Mouse (Mus musculus): Measurements from ENCODE around the gene Ogdh. TPM values are rescaled to one million over a fixed set of nuclear protein-coding genes. Genes with fewer than 3 reads are reported as not detected.
"Not testable (repeated sequence)": the region's sequence is repeated elsewhere in the genome, so short reads cannot be mapped to it uniquely, and the experiment has no call there.

Ogdh gene
- 91.4 and 101 TPM in 2 replicates for polyA plus RNA-seq (2015; fragmentation: Nextera tagmentation; extraction: Ambion mirVana)

GRCm38 (mm10) chr11:6291401-6292115, at the start of gene Ogdh:
Gene Ogdh, plus strand, starts transcription at chr11:6291633.
- Histone ChIP-seq H3K4me3 (peak within 1 kb of the TSS; percentile 91), H3K27me3 (no peaks in the 10 kb centered on the region), H3K27ac (peak within 1 kb of the TSS; percentile 93), H3K9me3 (no peaks in the 10 kb centered on the region), H3K4me1 (peaks cover 5% of the 10 kb centered on the region; the same call in 1 of the 2 replicates), H3K36me3 (no peaks in the 10 kb centered on the region), H3K9ac (peak within 1 kb of the TSS; percentile 77), H3K4me2 (peak within 1 kb of the TSS; percentile 68)
- ATAC-seq (ENCODE audit: insufficient number of reproducible peaks, low FRiP score, low TSS enrichment, low read depth) = peak; percentile 98
- under 1% methylated on average over 77 of the region's 77 CpGs for WGBS

DNA sequence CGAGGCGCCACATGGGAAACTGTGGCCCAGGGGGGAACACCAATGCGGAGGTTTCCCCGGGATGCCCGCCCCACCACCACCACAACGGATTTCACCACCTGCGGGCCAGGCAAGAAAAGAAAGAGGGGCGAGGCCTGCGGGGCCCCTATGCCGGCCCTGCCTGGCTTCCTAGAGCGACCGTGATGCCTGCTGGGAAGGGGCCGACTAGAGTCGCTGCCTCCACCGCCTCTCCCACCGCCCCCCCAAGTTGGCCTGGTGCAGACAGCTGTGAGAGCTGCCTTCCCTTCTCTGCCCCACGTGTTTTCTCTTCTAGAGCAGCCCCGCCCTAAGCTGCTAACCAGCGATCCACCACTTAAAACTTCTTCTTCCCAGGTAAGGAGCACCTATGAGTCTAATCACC, 46.7 kb upstream of the Ogdh start:
- Histone ChIP-seq H3K4me3 (no peak overlapping the region), H3K9ac (no peak overlapping the region), H3K4me1 (no peaks in the 10 kb centered on the region), H3K27me3 (no peaks in the 10 kb centered on the region), H3K27ac (no peak overlapping the region), H3K9me3 (no peaks in the 10 kb centered on the region), H3K36me3 (no peaks in the 10 kb centered on the region), H3K4me2 (no peak overlapping the region)
- WGBS = 52% methylated on average over 19 of the region's 19 CpGs
- no peak for ATAC-seq (ENCODE audit: insufficient number of reproducible peaks, low FRiP score, low TSS enrichment, low read depth)

DNA sequence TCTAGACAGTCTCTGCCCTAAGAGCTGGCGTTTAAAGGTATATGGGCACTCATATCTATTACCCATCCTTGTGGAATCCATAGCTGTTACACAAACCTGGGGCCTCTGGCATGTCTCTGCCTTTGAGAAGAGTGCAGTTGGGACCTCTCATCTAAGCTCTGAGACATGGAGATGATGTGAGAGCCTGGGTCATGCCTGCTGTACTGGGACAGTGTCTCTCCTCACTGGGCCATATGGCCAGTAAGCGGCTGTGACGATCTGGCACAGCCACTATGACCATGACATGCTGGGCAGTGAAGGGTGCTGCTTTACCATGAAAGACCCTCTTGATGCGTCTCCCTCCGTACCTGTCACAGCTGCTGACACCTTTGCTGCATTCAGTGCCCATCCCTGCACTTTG, 39.2 kb upstream of the Ogdh start:
- Histone ChIP-seq H3K9ac (no peak overlapping the region), H3K9me3 (no peaks in the 10 kb centered on the region), H3K36me3 (no peaks in the 10 kb centered on the region), H3K4me1 (no peaks in the 10 kb centered on the region), H3K27ac (no peak overlapping the region), H3K27me3 (no peaks in the 10 kb centered on the region), H3K4me3 (no peak overlapping the region), H3K4me2 (no peak overlapping the region)
- ATAC-seq (ENCODE audit: insufficient number of reproducible peaks, low FRiP score, low TSS enrichment, low read depth) = no peak
- WGBS = 86% methylated on average over 5 of the region's 5 CpGs

DNA sequence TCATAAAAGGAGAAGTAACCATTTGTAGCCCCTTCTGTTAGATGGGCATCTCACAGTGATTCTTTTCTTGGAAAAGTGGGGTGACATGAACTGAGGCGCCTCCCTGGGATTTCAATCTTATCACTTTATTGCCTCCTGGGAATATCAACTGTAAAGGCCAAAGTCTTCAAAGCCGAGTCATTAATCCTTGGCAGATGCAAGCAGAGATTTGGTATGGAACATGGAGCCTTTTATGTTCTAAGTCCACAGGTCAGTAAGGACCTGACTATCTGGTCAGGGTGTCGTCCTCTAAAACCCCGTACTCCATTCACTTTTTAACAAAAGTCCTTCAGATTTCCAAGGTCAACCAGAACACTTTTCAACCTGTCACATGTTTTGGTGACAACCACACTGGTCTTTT, 38.6 kb upstream of the Ogdh start:
- peaks cover 5% of the 10 kb centered on the region; the same call in 1 of the 2 replicates for H3K36me3 ChIP-seq
- no peaks in the 10 kb centered on the region for H3K27me3 ChIP-seq
- no peak overlapping the region for H3K9ac ChIP-seq
- WGBS = 90% methylated on average over 4 of the region's 4 CpGs
- no peak overlapping the region for H3K4me3 ChIP-seq
- no peak overlapping the region for H3K27ac ChIP-seq
- H3K9me3 ChIP-seq = no peaks in the 10 kb centered on the region
- no peak for ATAC-seq (ENCODE audit: insufficient number of reproducible peaks, low FRiP score, low TSS enrichment, low read depth)
- no peaks in the 10 kb centered on the region for H3K4me1 ChIP-seq
- H3K4me2 ChIP-seq = no peak overlapping the region

DNA sequence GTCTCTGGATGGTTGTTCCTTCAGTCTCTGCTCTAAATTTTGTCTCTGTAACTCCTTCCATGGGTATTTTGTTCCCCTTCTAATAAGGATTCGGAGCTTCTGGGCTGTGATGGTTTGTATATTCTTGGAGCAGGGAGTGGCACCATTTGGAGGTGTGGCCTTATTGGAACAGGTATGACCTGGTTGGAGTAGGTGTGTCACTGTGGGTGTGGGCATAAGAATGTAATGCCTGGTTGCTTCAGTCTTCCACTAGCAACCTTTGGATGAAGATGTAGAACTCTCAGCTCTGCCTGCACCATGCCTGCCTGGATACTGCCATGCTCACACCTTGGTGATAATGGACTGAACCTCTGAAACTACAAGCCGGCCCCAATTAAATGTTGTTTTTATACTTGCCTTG, 36.8 kb upstream of the Ogdh start:
- 91% methylated on average over 2 of the region's 2 CpGs for WGBS
- H3K9me3 ChIP-seq; H3K27me3 ChIP-seq; H3K4me1 ChIP-seq; H3K27ac ChIP-seq; ATAC-seq (ENCODE audit: insufficient number of reproducible peaks, low FRiP score, low TSS enrichment, low read depth); H3K4me2 ChIP-seq; H3K9ac ChIP-seq; H3K4me3 ChIP-seq: not testable (repeated sequence)
- peaks cover 23% of the 10 kb centered on the region for H3K36me3 ChIP-seq

DNA sequence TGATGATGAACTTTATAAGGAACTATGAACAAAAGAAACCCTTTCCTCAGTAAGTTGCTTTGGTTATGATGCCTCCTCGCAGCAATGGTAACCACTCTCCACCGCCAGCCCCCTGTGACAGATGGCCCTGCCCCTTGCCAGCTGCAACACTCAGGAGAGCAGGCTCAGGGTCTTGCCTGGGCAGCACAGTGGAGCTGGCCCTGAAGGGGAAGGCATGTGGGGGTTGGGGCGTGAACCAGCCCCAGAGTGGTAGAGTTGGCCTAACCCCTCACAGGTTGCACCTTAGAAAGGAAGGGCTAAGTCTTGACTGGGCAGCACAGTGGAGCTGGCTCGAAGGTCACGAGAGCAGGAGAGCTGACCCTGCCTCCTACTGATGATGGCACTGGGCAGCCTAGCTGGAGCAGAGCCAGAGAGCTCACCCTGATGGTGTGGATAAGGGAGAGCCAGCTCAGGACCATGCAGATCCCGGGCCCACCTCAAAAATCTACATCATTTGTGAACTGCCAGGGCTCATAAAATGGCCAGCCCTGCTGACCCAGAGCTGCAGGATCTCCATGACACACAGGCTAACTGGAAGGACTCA, 34.9 kb upstream of the Ogdh start:
- no peak overlapping the region for H3K4me2 ChIP-seq
- no peak overlapping the region for H3K9ac ChIP-seq
- no peaks in the 10 kb centered on the region for H3K27me3 ChIP-seq
- H3K4me1 ChIP-seq = no peaks in the 10 kb centered on the region
- peak; percentile 30; the same call in 1 of the 2 replicates for ATAC-seq (ENCODE audit: insufficient number of reproducible peaks, low FRiP score, low TSS enrichment, low read depth)
- peaks cover 43% of the 10 kb centered on the region for H3K36me3 ChIP-seq
- no peak overlapping the region for H3K4me3 ChIP-seq
- H3K27ac ChIP-seq = no peak overlapping the region
- H3K9me3 ChIP-seq = no peaks in the 10 kb centered on the region
- WGBS = 65% methylated on average over 6 of the region's 6 CpGs

DNA sequence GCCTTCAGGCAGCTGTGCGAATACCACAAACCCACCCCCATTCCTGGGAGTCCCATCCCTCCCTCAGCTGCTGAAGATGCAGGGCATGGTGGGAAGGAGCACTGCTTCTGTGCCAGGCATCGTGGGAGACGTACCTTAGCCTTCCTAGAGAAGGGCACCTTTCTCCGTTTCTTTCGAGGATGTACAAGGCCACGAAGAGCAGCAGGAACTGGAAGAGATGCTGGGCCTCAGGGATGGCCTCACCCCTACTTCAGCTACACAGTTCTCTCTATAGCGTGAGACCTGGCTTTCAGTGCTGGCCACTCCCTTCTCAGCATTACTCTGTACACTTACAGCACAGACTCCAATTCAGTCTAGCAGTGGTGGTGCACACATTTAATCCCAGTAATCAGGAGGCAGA, 32.0 kb upstream of the Ogdh start:
- WGBS = 90% methylated on average over 7 of the region's 7 CpGs
- Histone ChIP-seq H3K27ac (no peak overlapping the region), H3K9me3 (no peaks in the 10 kb centered on the region), H3K4me2 (no peak overlapping the region), H3K9ac (no peak overlapping the region), H3K36me3 (peaks cover 71% of the 10 kb centered on the region), H3K4me1 (no peaks in the 10 kb centered on the region), H3K27me3 (no peaks in the 10 kb centered on the region), H3K4me3 (no peak overlapping the region)
- ATAC-seq (ENCODE audit: insufficient number of reproducible peaks, low FRiP score, low TSS enrichment, low read depth) = no peak

DNA sequence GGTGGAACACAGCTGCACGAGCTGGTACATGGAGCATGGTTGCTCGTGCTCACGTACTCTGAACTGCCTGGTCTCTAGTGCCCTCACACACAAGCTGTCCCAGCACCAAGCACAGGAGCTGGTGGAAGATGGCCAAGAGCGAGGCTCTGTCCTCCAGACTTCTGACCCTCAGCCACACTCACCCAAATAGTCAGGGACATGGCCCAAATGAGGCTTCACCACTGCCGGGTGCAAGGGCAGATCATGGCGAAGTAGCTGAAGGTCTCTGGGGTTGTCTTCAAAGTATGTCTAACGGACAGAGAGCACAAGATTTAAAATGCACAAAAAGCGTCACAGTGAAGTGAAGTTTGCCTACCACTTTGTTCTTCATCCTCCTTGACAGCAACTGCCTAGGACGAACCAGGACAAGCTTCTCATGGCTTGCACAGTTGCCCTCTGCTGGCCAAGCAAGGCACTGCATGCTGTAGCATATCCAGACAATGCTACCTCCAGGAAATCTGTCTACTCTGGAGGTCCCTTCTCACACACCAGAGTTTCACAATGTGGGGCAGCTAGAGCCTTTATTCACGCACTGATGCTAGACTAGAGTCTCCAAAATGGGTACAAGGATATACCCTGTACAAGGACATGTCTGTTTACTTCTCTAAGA, 29.9 kb upstream of the Ogdh start:
- no peak for ATAC-seq (ENCODE audit: insufficient number of reproducible peaks, low FRiP score, low TSS enrichment, low read depth)

GRCm38 (mm10) chr11:6266621-6267020, 24.8 kb upstream of the Ogdh start:
- Histone ChIP-seq H3K27ac (no peak overlapping the region), H3K9me3 (no peaks in the 10 kb centered on the region), H3K27me3 (no peaks in the 10 kb centered on the region), H3K4me1 (peaks cover 8% of the 10 kb centered on the region), H3K36me3 (peaks cover 57% of the 10 kb centered on the region), H3K4me3 (peak overlapping the region; percentile 76), H3K4me2 (peak overlapping the region; percentile 84), H3K9ac (peak overlapping the region; percentile 70)
- 64% methylated on average over 9 of the region's 9 CpGs for WGBS
- ATAC-seq (ENCODE audit: insufficient number of reproducible peaks, low FRiP score, low TSS enrichment, low read depth) = no peak

More for the DNA sequence above, 29.9 kb upstream of the Ogdh start:
- no peak overlapping the region for H3K9ac ChIP-seq
- H3K27ac ChIP-seq = no peak overlapping the region
- no peak overlapping the region for H3K4me3 ChIP-seq
- peaks cover 3% of the 10 kb centered on the region for H3K4me1 ChIP-seq
- H3K27me3 ChIP-seq = no peaks in the 10 kb centered on the region
- 76% methylated on average over 10 of the region's 10 CpGs for WGBS
- peaks cover 89% of the 10 kb centered on the region for H3K36me3 ChIP-seq
- H3K4me2 ChIP-seq = no peak overlapping the region
- no peaks in the 10 kb centered on the region for H3K9me3 ChIP-seq

GRCm38 (mm10) chr11:6267320-6268254, 23.8 kb upstream of the Ogdh start, which contains the start of gene Ddx56:
Gene Ddx56, minus strand, starts transcription at chr11:6267772.
- 2% methylated on average over 50 of the region's 50 CpGs for WGBS
- Histone ChIP-seq H3K36me3 (peaks cover 53% of the 10 kb centered on the region), H3K9ac (peak within 1 kb of the TSS; percentile 70), H3K27ac (peak within 1 kb of the TSS; percentile 93), H3K27me3 (no peaks in the 10 kb centered on the region), H3K4me2 (peak within 1 kb of the TSS; percentile 84), H3K4me3 (peak within 1 kb of the TSS; percentile 76), H3K9me3 (no peaks in the 10 kb centered on the region), H3K4me1 (peaks cover 8% of the 10 kb centered on the region)
- ATAC-seq (ENCODE audit: insufficient number of reproducible peaks, low FRiP score, low TSS enrichment, low read depth) = peak; percentile 93

- Histone ChIP-seq H3K9ac (peak overlapping the region; percentile 90), H3K9me3 (no peaks in the 10 kb centered on the region), H3K36me3 (peaks cover 18% of the 10 kb centered on the region), H3K4me1 (peaks cover 14% of the 10 kb centered on the region), H3K27me3 (no peaks in the 10 kb centered on the region), H3K4me2 (peak overlapping the region; percentile 81), H3K4me3 (peak overlapping the region; percentile 80), H3K27ac (no peak overlapping the region)
- no peak for ATAC-seq (ENCODE audit: insufficient number of reproducible peaks, low FRiP score, low TSS enrichment, low read depth)
- WGBS = 58% methylated on average over 11 of the region's 11 CpGs
These were observed 17.8 kb upstream of the Ogdh start for GRCm38 (mm10) chr11:6273607-6274006.
